Comparison of ENCODE assay signal across 8 mouse cellular contexts in the genomic region with DNA sequence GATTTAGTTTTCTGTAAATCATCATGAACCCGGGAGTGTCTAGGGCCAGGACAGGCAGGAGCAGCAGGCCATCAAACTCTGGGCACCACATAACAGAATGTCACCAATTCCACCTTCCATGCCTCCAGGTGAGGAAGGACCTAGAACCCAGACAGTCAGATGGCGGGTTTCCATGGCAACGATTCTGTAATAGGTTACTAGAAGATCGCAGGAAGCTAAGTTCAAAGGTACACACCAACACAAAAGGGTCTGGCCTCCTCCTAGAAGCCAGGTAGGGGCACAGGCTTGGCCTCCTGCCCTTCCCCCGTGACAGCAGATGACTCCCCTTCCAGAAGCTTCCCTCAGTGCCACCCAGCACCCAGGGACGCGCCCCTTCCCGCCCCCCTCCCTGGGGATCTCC. TPM values are rescaled to one million over a fixed set of nuclear protein-coding genes. Genes with fewer than 3 reads are reported as not detected.
A peak's percentile ranks its signal among the peaks of the same experiment; 100 is the strongest.
DNase-seq lines count a peak whose midpoint lies in the region; ATAC-seq and TF ChIP-seq lines count a peak whose summit lies in the region.

No protein-coding gene starts in this region.

- H3K36me3 ChIP-seq in forebrain, embryonic 11.5 days (ENCODE audit: control insufficient read depth, insufficient read depth, low read length), result no peaks in the 10 kb centered on the region
- H3K36me3 ChIP-seq in hindbrain, embryonic 11.5 days (ENCODE audit: control insufficient read depth, insufficient read depth, low read length), result no peaks in the 10 kb centered on the region
- H3K36me3 ChIP-seq in lung, embryonic 14.5 days (ENCODE audit: insufficient read depth), result peaks cover 15% of the 10 kb centered on the region

- ATAC-seq in forebrain, embryonic 11.5 days (replicated peaks; ENCODE audit: low FRiP score), result no peak
- ATAC-seq in hindbrain, embryonic 11.5 days (ENCODE audit: low FRiP score), result no peak
- no peak for ATAC-seq in lung, embryonic 14.5 days (ENCODE audit: insufficient read depth)
- ATAC-seq in megakaryocyte progenitor cell, adult 5-6 weeks (replicated peaks; ENCODE audit: poor library complexity), result no peak

- peak overlapping the region; percentile 37; the same call in 1 of the 2 replicates for H3K27ac ChIP-seq in forebrain, embryonic 11.5 days (ENCODE audit: low read depth, low read length)
- peak overlapping the region; percentile 54 for H3K27ac ChIP-seq in hindbrain, embryonic 11.5 days (ENCODE audit: low read depth, low read length)
- peak overlapping the region; percentile 75 for H3K27ac ChIP-seq in lung, embryonic 14.5 days (ENCODE audit: low read depth)

- peaks cover 2% of the 10 kb centered on the region; the same call in 1 of the 2 replicates for H3K4me1 ChIP-seq in forebrain, embryonic 11.5 days (replicated peaks; ENCODE audit: control insufficient read depth, insufficient read depth, low read length)
- H3K4me1 ChIP-seq in hindbrain, embryonic 11.5 days (replicated peaks; ENCODE audit: control insufficient read depth, insufficient read depth, low read length), result peaks cover 5% of the 10 kb centered on the region; the same call in 1 of the 2 replicates
- H3K4me1 ChIP-seq in lung, embryonic 14.5 days (ENCODE audit: insufficient read depth), result peaks cover 3% of the 10 kb centered on the region; the same call in 1 of the 2 replicates

- peak; percentile 46 for DNase-seq in urinary bladder, postnatal 14 days (ENCODE audit: low spot score)
- DNase-seq in urinary bladder, postnatal 10 days (ENCODE audit: low spot score), result no peak
- no peak for DNase-seq in forebrain, embryonic 11.5 days (ENCODE audit: low spot score)
- peak; percentile 38 for DNase-seq in hindbrain, embryonic 11.5 days (ENCODE audit: low spot score)
- DNase-seq in layer of hippocampus, postnatal 14 days (ENCODE audit: low spot score in 2 of 2), result peak; percentile 41 to 54
- DNase-seq in lung, embryonic 14.5 days, result peak; percentile 64
- DNase-seq in retina, postnatal 1 day, result peak; percentile 48

- no peaks in the 10 kb centered on the region for H3K27me3 ChIP-seq in forebrain, embryonic 11.5 days (ENCODE audit: control insufficient read depth, insufficient read depth, low read length)
- no peaks in the 10 kb centered on the region for H3K27me3 ChIP-seq in hindbrain, embryonic 11.5 days (ENCODE audit: control insufficient read depth, insufficient read depth, low read length)
- no peaks in the 10 kb centered on the region for H3K27me3 ChIP-seq in lung, embryonic 14.5 days (ENCODE audit: insufficient read depth, low read length)

- H3K9me3 ChIP-seq in forebrain, embryonic 11.5 days (ENCODE audit: control insufficient read depth, low read length), result no peaks in the 10 kb centered on the region
- H3K9me3 ChIP-seq in hindbrain, embryonic 11.5 days (ENCODE audit: control insufficient read depth, low read length), result no peaks in the 10 kb centered on the region
- H3K9me3 ChIP-seq in lung, embryonic 14.5 days (ENCODE audit: low read depth, low read length), result no peaks in the 10 kb centered on the region

- TF ChIP-seq CTCF in lung, embryonic 14.5 days (IDR thresholded peaks at IDR 0.05; ENCODE audit: low read depth), result no peak

- H3K4me3 ChIP-seq in forebrain, embryonic 11.5 days (ENCODE audit: low read depth, low read length), result peak overlapping the region; percentile 72
- H3K4me3 ChIP-seq in hindbrain, embryonic 11.5 days (ENCODE audit: low read depth, low read length), result peak overlapping the region; percentile 67
- H3K4me3 ChIP-seq in lung, embryonic 14.5 days (ENCODE audit: low read depth, low read length), result peak overlapping the region; percentile 78

- H3K9ac ChIP-seq in forebrain, embryonic 11.5 days (ENCODE audit: low read length), result peak overlapping the region; percentile 70
- peak overlapping the region; percentile 86 for H3K9ac ChIP-seq in hindbrain, embryonic 11.5 days (ENCODE audit: low read depth, low read length)
- peak overlapping the region; percentile 77 for H3K9ac ChIP-seq in lung, embryonic 14.5 days

- peak overlapping the region; percentile 83 for H3K4me2 ChIP-seq in forebrain, embryonic 11.5 days (ENCODE audit: low read depth, low read length, severe bottlenecking)
- H3K4me2 ChIP-seq in hindbrain, embryonic 11.5 days (replicated peaks; ENCODE audit: low read depth, low read length), result peak overlapping the region; percentile 93
- peak overlapping the region; percentile 91 for H3K4me2 ChIP-seq in lung, embryonic 14.5 days

- 19% methylated on average over 8 of the region's 8 CpGs for WGBS in forebrain, embryonic 11.5 days
- WGBS in hindbrain, embryonic 11.5 days, result 18% methylated on average over 8 of the region's 8 CpGs
- 9% methylated on average over 8 of the region's 8 CpGs for whole genome bisulfite sequencing in lung, embryonic 14.5 days

RNA-seq across cellular contexts. Expression of a gene that starts 0.7 kb away (rescaled TPM):
- polyA plus RNA-seq in forebrain, embryonic 11.5 days (2014; fragmentation: Nextera tagmentation; extraction: Ambion mirVana), result 16.6 and 18.6 TPM in 2 replicates
- polyA plus RNA-seq in hindbrain, embryonic 11.5 days (2014; fragmentation: Nextera tagmentation; extraction: Ambion mirVana), result 23.8 TPM in 2 replicates
- total RNA-seq in layer of hippocampus, postnatal 14 days (2021), result 10 to 100 TPM; 23.5 to 28.8 TPM
- 21.1 and 21.3 TPM in 2 replicates for polyA plus RNA-seq in lung, embryonic 14.5 days (2014; fragmentation: Nextera tagmentation; extraction: Ambion mirVana)
- 3.7 and 8.2 TPM in 2 replicates for total RNA-seq in megakaryocyte progenitor cell, adult 5-6 weeks (2015)
- 3.8 and 8.4 TPM in 2 replicates for total RNA-seq in megakaryocyte progenitor cell, adult 5-6 weeks (2017)

Comparison
In these comparisons a context has a peak if more than half of its experiments do, and no peak if none do; other contexts are left out.
1. DNase-seq: peak in urinary bladder, postnatal 14 days (single experiment), hindbrain, embryonic 11.5 days (single experiment), layer of hippocampus, postnatal 14 days (2 of 2), lung, embryonic 14.5 days (single experiment) and retina, postnatal 1 day (single experiment); none in urinary bladder, postnatal 10 days (single experiment) and forebrain, embryonic 11.5 days (single experiment).
2. Peak in every context shown above with its lines, with median percentiles within 50 percentile points of each other: H3K27ac ChIP-seq, H3K4me2 ChIP-seq, H3K4me3 ChIP-seq and H3K9ac ChIP-seq.